Mouse (Mus musculus): ENCODE results near the gene Clasp1. TPM values are rescaled to one million over a fixed set of nuclear protein-coding genes. Genes with fewer than 3 reads are reported as not detected.

The Clasp1 gene
- polyA plus RNA-seq, 1 experiment = 10.9 TPM

- no peak for TF ChIP-seq POLR2A (IDR thresholded peaks at IDR 0.05; ENCODE audit: low read depth, low read length)
- TF ChIP-seq CTCF (IDR thresholded peaks at IDR 0.05; ENCODE audit: extremely low read depth, insufficient read length, insufficient replicate concordance, low read depth, low read length) = no peak
- H3K4me3 ChIP-seq (ENCODE audit: low read depth, low read length) = no peak overlapping the region
- H3K36me3 ChIP-seq (ENCODE audit: control insufficient read depth, insufficient read depth, low read length) = peaks cover 1% of the 10 kb centered on the region; the same call in 1 of the 2 replicates
Measured at GRCm38 (mm10) chr1:118402966-118403365, 14.1 kb downstream of the Clasp1 start.

DNA sequence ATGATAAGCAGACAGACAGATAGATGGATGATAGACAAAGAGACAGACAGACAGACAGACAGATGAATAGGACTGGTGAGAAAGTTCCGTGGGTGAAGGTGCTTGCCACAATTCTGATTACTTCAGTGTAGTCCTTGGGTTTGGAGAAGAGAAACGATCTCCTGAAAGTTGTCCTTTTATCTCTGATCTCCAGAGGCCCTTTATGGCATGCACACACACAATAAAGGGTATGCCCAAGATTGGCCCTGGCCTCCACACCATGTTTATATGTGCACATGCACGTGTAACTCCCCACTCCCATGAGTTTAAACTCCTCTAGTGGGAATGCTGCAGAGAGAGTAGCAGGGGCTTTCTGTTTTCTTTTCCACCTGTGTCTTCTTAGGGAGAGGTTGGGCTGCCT, 14.6 kb downstream of the Clasp1 start:
- Histone ChIP-seq H3K36me3 (ENCODE audit: control insufficient read depth, insufficient read depth, low read length) (peaks cover 1% of the 10 kb centered on the region; the same call in 1 of the 2 replicates), H3K4me3 (ENCODE audit: low read depth, low read length) (no peak overlapping the region), H3K27me3 (ENCODE audit: control insufficient read depth, insufficient read depth, low read length) (no peaks in the 10 kb centered on the region), H3K27ac (ENCODE audit: insufficient read depth, low read depth, low read length) (no peak overlapping the region), H3K4me1 (ENCODE audit: control insufficient read depth, insufficient read depth, insufficient read length, low read length) (peaks cover 2% of the 10 kb centered on the region; the same call in 1 of the 2 replicates)
- TF ChIP-seq POLR2A (IDR thresholded peaks at IDR 0.05; ENCODE audit: low read depth, low read length) (no peak), CTCF (IDR thresholded peaks at IDR 0.05; ENCODE audit: extremely low read depth, insufficient read length, insufficient replicate concordance, low read depth, low read length) (no peak)
- 36% methylated on average over 3 of the region's 3 CpGs for WGBS

More at GRCm38 (mm10) chr1:118402966-118403365, 14.1 kb downstream of the Clasp1 start:
- H3K27me3 ChIP-seq (ENCODE audit: control insufficient read depth, insufficient read depth, low read length) = no peaks in the 10 kb centered on the region
- H3K27ac ChIP-seq (ENCODE audit: insufficient read depth, low read depth, low read length) = no peak overlapping the region
- H3K4me1 ChIP-seq (ENCODE audit: control insufficient read depth, insufficient read depth, insufficient read length, low read length) = peaks cover 2% of the 10 kb centered on the region; the same call in 1 of the 2 replicates
- WGBS = 67% methylated on average over 6 of the region's 6 CpGs

GRCm38 (mm10) chr1:118407586-118408250, 18.9 kb downstream of the Clasp1 start:
- TF ChIP-seq POLR2A (IDR thresholded peaks at IDR 0.05; ENCODE audit: low read depth, low read length) (no peak), CTCF (IDR thresholded peaks at IDR 0.05; ENCODE audit: extremely low read depth, insufficient read length, insufficient replicate concordance, low read depth, low read length) (no peak)
- H3K27ac ChIP-seq (ENCODE audit: insufficient read depth, low read depth, low read length) = no peak overlapping the region
- H3K4me1 ChIP-seq (ENCODE audit: control insufficient read depth, insufficient read depth, insufficient read length, low read length) = peaks cover 2% of the 10 kb centered on the region; the same call in 1 of the 2 replicates
- WGBS = 88% methylated on average over 7 of the region's 7 CpGs
- no peaks in the 10 kb centered on the region for H3K27me3 ChIP-seq (ENCODE audit: control insufficient read depth, insufficient read depth, low read length)
- no peak overlapping the region for H3K4me3 ChIP-seq (ENCODE audit: low read depth, low read length)
- peaks cover 1% of the 10 kb centered on the region; the same call in 1 of the 2 replicates for H3K36me3 ChIP-seq (ENCODE audit: control insufficient read depth, insufficient read depth, low read length)

DNA sequence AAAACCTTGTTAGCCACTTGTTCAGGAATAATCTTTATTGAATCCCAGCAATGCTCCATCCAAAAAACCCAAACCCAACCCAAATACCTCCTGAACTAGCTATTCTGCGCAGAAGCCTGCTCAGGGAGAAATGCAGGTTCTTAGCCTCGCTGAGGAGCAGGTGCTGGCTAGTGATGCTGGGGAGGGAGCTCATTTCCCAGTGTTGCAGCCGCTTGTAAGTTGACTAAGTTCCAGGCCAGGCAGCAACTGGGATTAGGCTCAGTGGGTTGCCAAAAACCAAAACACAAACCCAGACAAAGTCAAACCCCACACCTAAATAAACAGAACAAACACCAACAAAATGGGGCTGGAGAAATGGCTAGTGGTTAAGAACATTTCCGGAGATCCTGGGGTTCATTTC, 20.4 kb downstream of the Clasp1 start:
- TF ChIP-seq POLR2A (IDR thresholded peaks at IDR 0.05; ENCODE audit: low read depth, low read length) (no peak), CTCF (IDR thresholded peaks at IDR 0.05; ENCODE audit: extremely low read depth, insufficient read length, insufficient replicate concordance, low read depth, low read length) (no peak)
- H3K36me3 ChIP-seq (ENCODE audit: control insufficient read depth, insufficient read depth, low read length) = peaks cover 1% of the 10 kb centered on the region; the same call in 1 of the 2 replicates
- no peak overlapping the region for H3K4me3 ChIP-seq (ENCODE audit: low read depth, low read length)
- 85% methylated on average over 4 of the region's 4 CpGs for WGBS
- H3K4me1 ChIP-seq (ENCODE audit: control insufficient read depth, insufficient read depth, insufficient read length, low read length) = no peaks in the 10 kb centered on the region
- no peaks in the 10 kb centered on the region for H3K27me3 ChIP-seq (ENCODE audit: control insufficient read depth, insufficient read depth, low read length)
- H3K27ac ChIP-seq (ENCODE audit: insufficient read depth, low read depth, low read length) = no peak overlapping the region

GRCm38 (mm10) chr1:118410824-118411223, 22.0 kb downstream of the Clasp1 start:
- no peak overlapping the region for H3K27ac ChIP-seq (ENCODE audit: insufficient read depth, low read depth, low read length)
- H3K36me3 ChIP-seq (ENCODE audit: control insufficient read depth, insufficient read depth, low read length) = no peaks in the 10 kb centered on the region
- no peak overlapping the region for H3K4me3 ChIP-seq (ENCODE audit: low read depth, low read length)
- TF ChIP-seq POLR2A (IDR thresholded peaks at IDR 0.05; ENCODE audit: low read depth, low read length) (no peak), CTCF (IDR thresholded peaks at IDR 0.05; ENCODE audit: extremely low read depth, insufficient read length, insufficient replicate concordance, low read depth, low read length) (no peak)
- WGBS = 77% methylated on average over 5 of the region's 5 CpGs
- H3K4me1 ChIP-seq (ENCODE audit: control insufficient read depth, insufficient read depth, insufficient read length, low read length) = no peaks in the 10 kb centered on the region
- H3K27me3 ChIP-seq (ENCODE audit: control insufficient read depth, insufficient read depth, low read length) = no peaks in the 10 kb centered on the region

DNA sequence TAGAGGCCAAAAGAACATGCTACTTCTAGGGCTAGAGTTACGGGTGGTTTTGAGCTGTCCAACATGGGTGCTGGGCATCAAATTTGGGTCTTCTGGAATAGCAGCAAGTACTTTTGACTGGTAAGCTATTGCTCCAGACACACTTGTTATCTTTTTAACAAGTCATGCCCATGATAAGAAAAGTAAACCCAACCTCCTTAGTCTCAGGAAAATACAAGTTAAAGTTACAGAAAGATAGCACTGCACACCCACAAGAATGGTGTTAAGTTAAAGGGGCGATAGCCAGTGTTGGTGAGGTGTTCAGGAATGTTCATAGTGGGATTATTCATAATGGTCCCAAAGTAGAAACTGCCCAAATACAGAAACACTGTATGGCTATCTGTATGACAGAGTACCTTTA, 24.3 kb downstream of the Clasp1 start:
- H3K4me1 ChIP-seq (ENCODE audit: control insufficient read depth, insufficient read depth, insufficient read length, low read length) = no peaks in the 10 kb centered on the region
- TF ChIP-seq CTCF (IDR thresholded peaks at IDR 0.05; ENCODE audit: extremely low read depth, insufficient read length, insufficient replicate concordance, low read depth, low read length) = no peak
- TF ChIP-seq POLR2A (IDR thresholded peaks at IDR 0.05; ENCODE audit: low read depth, low read length) = no peak
- H3K27ac ChIP-seq (ENCODE audit: insufficient read depth, low read depth, low read length) = no peak overlapping the region
- H3K4me3 ChIP-seq (ENCODE audit: low read depth, low read length) = no peak overlapping the region
- H3K36me3 ChIP-seq (ENCODE audit: control insufficient read depth, insufficient read depth, low read length) = no peaks in the 10 kb centered on the region; the same call in 1 of the 2 replicates
- no peaks in the 10 kb centered on the region for H3K27me3 ChIP-seq (ENCODE audit: control insufficient read depth, insufficient read depth, low read length)
- 90% methylated on average over 2 of the region's 2 CpGs for WGBS

DNA sequence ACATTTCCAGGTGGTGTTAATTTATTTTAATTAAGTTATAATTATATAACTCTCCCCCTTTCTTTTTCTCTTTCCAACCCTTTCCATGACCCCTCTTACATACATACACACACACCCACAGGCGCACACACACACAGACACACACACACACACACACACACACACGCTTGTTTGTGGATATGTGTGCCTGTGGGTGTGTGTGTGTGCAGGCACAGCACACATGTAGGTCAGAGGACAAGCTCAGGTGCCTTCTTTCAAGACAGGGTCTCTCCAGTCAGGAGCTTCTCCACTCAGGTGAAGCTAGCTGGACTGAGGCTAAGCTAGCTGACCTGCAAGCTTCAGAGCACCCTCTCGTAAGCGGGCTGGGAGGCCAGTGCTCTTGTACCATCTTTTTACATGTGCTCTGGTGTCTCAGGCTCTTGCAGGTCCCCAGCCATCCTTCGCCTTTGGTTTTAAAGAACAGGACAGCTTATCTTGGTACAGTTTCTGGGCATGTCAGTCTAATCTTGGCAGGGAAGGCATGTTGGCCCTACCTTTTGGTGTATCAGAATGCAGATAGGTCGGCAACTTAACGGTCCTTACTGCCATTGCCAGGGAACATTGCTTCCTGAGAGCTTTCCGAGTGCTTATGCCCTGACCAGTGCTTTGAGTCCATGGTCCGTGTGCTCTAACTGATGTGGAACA, 28.3 kb downstream of the Clasp1 start:
- Histone ChIP-seq H3K36me3 (ENCODE audit: control insufficient read depth, insufficient read depth, low read length) (peaks cover 10% of the 10 kb centered on the region), H3K4me1 (ENCODE audit: control insufficient read depth, insufficient read depth, insufficient read length, low read length) (no peaks in the 10 kb centered on the region), H3K4me3 (ENCODE audit: low read depth, low read length) (no peak overlapping the region), H3K27me3 (ENCODE audit: control insufficient read depth, insufficient read depth, low read length) (no peaks in the 10 kb centered on the region), H3K27ac (ENCODE audit: insufficient read depth, low read depth, low read length) (no peak overlapping the region)
- WGBS = 85% methylated on average over 9 of the region's 9 CpGs
- no peak for TF ChIP-seq CTCF (IDR thresholded peaks at IDR 0.05; ENCODE audit: extremely low read depth, insufficient read length, insufficient replicate concordance, low read depth, low read length)
- no peak for TF ChIP-seq POLR2A (IDR thresholded peaks at IDR 0.05; ENCODE audit: low read depth, low read length)

Data from small intestine, adult 2 months (tissue).